Comparison of ENCODE assay signal across 8 mouse cellular contexts in genomic region chr7:137478621-137478982, GRCm38 (mm10). TPM values are rescaled to one million over a fixed set of nuclear protein-coding genes. Genes with fewer than 3 reads are reported as not detected.
DNase-seq lines count a peak whose midpoint lies in the region; ATAC-seq and TF ChIP-seq lines count a peak whose summit lies in the region.

No protein-coding gene starts in this region.

- H3K4me2 ChIP-seq in kidney, embryonic 15.5 days = peak overlapping the region; percentile 61
- peak overlapping the region; percentile 44 for H3K4me2 ChIP-seq in embryonic facial prominence, embryonic 15.5 days (replicated peaks)
- peak overlapping the region; percentile 57 for H3K4me2 ChIP-seq in intestine, embryonic 16.5 days (ENCODE audit: low read depth, low read length)
- peak overlapping the region; percentile 49 for H3K4me2 ChIP-seq in midbrain, postnatal 0 days (ENCODE audit: low read depth, low read length, poor library complexity, severe bottlenecking)

- no peaks in the 10 kb centered on the region for H3K9me3 ChIP-seq in kidney, embryonic 15.5 days (replicated peaks)
- H3K9me3 ChIP-seq in embryonic facial prominence, embryonic 15.5 days (replicated peaks) = no peaks in the 10 kb centered on the region
- H3K9me3 ChIP-seq in intestine, embryonic 16.5 days (ENCODE audit: control insufficient read depth, low read length) = no peaks in the 10 kb centered on the region
- H3K9me3 ChIP-seq in midbrain, postnatal 0 days (ENCODE audit: low read length) = no peaks in the 10 kb centered on the region

- DNase-seq in kidney, postnatal 14 days = no peak
- DNase-seq in midbrain, postnatal 0 days (ENCODE audit: low spot score) = no peak
- no peak for DNase-seq in thymus, postnatal 36 days
- DNase-seq in layer of hippocampus, adult 9-10 months (ENCODE audit: low spot score) = no peak
- no peak for DNase-seq in left cerebral cortex, adult 11 months (ENCODE audit: low spot score)

- H3K9ac ChIP-seq in kidney, embryonic 15.5 days = no peak overlapping the region
- no peak overlapping the region for H3K9ac ChIP-seq in embryonic facial prominence, embryonic 15.5 days
- no peak overlapping the region for H3K9ac ChIP-seq in intestine, embryonic 16.5 days (ENCODE audit: low read depth, low read length)
- H3K9ac ChIP-seq in midbrain, postnatal 0 days (replicated peaks; ENCODE audit: low read length, poor library complexity, severe bottlenecking) = 0 out of 2 replicates have a peak overlapping the region, but pooled peaks have one; percentile 39

- TF ChIP-seq CTCF in midbrain, postnatal 0 days (IDR thresholded peaks at IDR 0.05) = no peak

- 30% methylated on average over 5 of the region's 5 CpGs for WGBS in kidney, embryonic 15.5 days
- WGBS in embryonic facial prominence, embryonic 15.5 days = 24% methylated on average over 5 of the region's 5 CpGs
- WGBS in intestine, embryonic 16.5 days = 26% methylated on average over 5 of the region's 5 CpGs
- WGBS in midbrain, postnatal 0 days = 30% methylated on average over 5 of the region's 5 CpGs

- H3K27me3 ChIP-seq in kidney, embryonic 15.5 days = peaks cover 10% of the 10 kb centered on the region
- peaks cover 11% of the 10 kb centered on the region; the same call in 1 of the 2 replicates for H3K27me3 ChIP-seq in embryonic facial prominence, embryonic 15.5 days
- H3K27me3 ChIP-seq in intestine, embryonic 16.5 days (replicated peaks; ENCODE audit: control insufficient read depth, insufficient read depth, low read length) = peaks cover 2% of the 10 kb centered on the region; the same call in 1 of the 2 replicates
- no peaks in the 10 kb centered on the region for H3K27me3 ChIP-seq in midbrain, postnatal 0 days (ENCODE audit: insufficient read depth, low read length)

- peak overlapping the region; percentile 26 for H3K4me3 ChIP-seq in kidney, embryonic 15.5 days (replicated peaks)
- peak overlapping the region; percentile 18; the same call in 1 of the 2 replicates for H3K4me3 ChIP-seq in embryonic facial prominence, embryonic 15.5 days (replicated peaks)
- peak overlapping the region; percentile 14; the same call in 1 of the 2 replicates for H3K4me3 ChIP-seq in intestine, embryonic 16.5 days (ENCODE audit: low read length)
- H3K4me3 ChIP-seq in midbrain, postnatal 0 days (ENCODE audit: low read depth, low read length) = peak overlapping the region; percentile 23; the same call in 1 of the 2 replicates

- peak; percentile 64 for ATAC-seq in kidney, embryonic 15.5 days (replicated peaks; ENCODE audit: low FRiP score)
- no peak for ATAC-seq in embryonic facial prominence, embryonic 15.5 days (ENCODE audit: insufficient number of reproducible peaks, low FRiP score, low TSS enrichment, low read depth)
- peak; percentile 45 for ATAC-seq in intestine, embryonic 16.5 days
- ATAC-seq in midbrain, postnatal 0 days (ENCODE audit: low FRiP score) = peak; percentile 44; the same call in 1 of the 2 replicates

- no peaks in the 10 kb centered on the region for H3K36me3 ChIP-seq in kidney, embryonic 15.5 days
- H3K36me3 ChIP-seq in embryonic facial prominence, embryonic 15.5 days = no peaks in the 10 kb centered on the region
- H3K36me3 ChIP-seq in intestine, embryonic 16.5 days (ENCODE audit: control insufficient read depth, insufficient read depth, low read length) = no peaks in the 10 kb centered on the region
- H3K36me3 ChIP-seq in midbrain, postnatal 0 days (ENCODE audit: insufficient read depth, low read length) = no peaks in the 10 kb centered on the region

- H3K27ac ChIP-seq in kidney, embryonic 15.5 days = no peak overlapping the region
- H3K27ac ChIP-seq in embryonic facial prominence, embryonic 15.5 days (replicated peaks) = no peak overlapping the region
- H3K27ac ChIP-seq in intestine, embryonic 16.5 days (ENCODE audit: low read length) = no peak overlapping the region
- H3K27ac ChIP-seq in midbrain, postnatal 0 days (ENCODE audit: low read depth, low read length) = no peak overlapping the region

- H3K4me1 ChIP-seq in kidney, embryonic 15.5 days = peaks cover 6% of the 10 kb centered on the region
- H3K4me1 ChIP-seq in embryonic facial prominence, embryonic 15.5 days = peaks cover 4% of the 10 kb centered on the region; the same call in 1 of the 2 replicates
- 0 out of 2 replicates have a peak, but pooled peaks cover 3% of the 10 kb centered on the region for H3K4me1 ChIP-seq in intestine, embryonic 16.5 days (ENCODE audit: control insufficient read depth, insufficient read depth, low read length)
- H3K4me1 ChIP-seq in midbrain, postnatal 0 days (ENCODE audit: insufficient read depth, low read length) = 0 out of 2 replicates have a peak, but pooled peaks cover 5% of the 10 kb centered on the region

RNA-seq across cellular contexts. Expression of gene Glrx3, which starts 41.2 kb away (rescaled TPM):
- polyA plus RNA-seq in kidney, embryonic 15.5 days (2015; fragmentation: Nextera tagmentation; extraction: Ambion mirVana) = 251 and 262 TPM in 2 replicates
- polyA plus RNA-seq in embryonic facial prominence, embryonic 15.5 days (2015; fragmentation: Nextera tagmentation; extraction: Ambion mirVana) = 209 and 212 TPM in 2 replicates
- 203 and 218 TPM in 2 replicates for polyA plus RNA-seq in intestine, embryonic 16.5 days (2015; fragmentation: Nextera tagmentation; extraction: Ambion mirVana)
- total RNA-seq in midbrain, postnatal 0 days (2014; rRNA removed) = 150 and 168 TPM in 2 replicates
- polyA plus RNA-seq in midbrain, postnatal 0 days (2015; fragmentation: Nextera tagmentation; extraction: Ambion mirVana) = 217 and 220 TPM in 2 replicates
